Comparison of ENCODE assay signal across 12 mouse cellular contexts in the genomic region with DNA sequence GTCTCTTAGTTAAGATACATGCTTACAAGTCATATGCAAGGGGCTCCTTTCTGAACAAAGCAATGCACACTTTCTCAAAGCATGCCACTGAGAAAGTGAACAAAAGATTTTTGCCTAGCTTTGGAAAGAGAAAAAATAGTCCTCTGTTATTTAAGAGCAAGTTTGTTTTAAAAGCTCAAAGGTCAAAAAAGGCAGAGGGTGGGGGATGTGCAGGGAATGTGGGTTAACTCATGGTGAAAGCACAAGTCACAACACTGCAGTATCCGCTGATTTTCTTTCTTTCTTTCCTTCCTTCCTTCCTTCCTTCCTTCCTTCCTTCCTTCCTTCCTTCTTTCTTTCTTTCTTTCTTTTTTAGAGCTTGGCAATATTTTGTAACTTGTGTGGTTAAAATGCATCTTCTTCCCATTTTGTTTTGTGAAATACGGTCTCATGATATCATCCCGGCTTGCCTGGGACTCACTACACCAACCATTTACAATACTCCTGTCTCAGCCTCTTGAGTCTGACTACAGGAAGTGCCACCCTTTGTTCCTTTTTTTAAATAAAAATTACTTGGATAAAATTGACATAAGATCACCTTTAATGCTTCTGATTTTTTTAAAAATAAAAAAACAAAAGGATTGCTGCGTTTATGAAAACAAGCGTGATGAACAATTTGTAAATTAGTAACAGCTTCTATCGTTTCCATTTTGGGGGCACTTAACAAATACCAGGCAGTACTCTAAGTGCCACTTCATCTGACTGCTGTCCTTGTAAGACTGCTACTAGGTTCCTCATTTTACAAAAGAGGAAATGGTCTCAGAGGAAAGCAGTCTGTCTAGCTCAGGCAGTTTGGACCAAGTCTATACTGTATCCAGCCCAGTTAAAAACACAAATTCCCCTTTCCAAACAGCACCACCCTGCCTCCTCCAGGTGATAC. TPM values are rescaled to one million over a fixed set of nuclear protein-coding genes. Genes with fewer than 3 reads are reported as not detected.
DNase-seq lines count a peak whose midpoint lies in the region; ATAC-seq lines count a peak whose summit lies in the region.
"Had no signal": no experiment of that assay in that cellular context is flagged by ENCODE, and none has a peak within 500 bp of the region (broad histone marks: within the 10 kb centered on the region; RNA-seq: fewer than 3 reads in every experiment).

No protein-coding gene starts in this region.

- 0 out of 2 replicates have a peak overlapping the region, but pooled peaks have one; percentile 34 for H3K27ac ChIP-seq in kidney, embryonic 16.5 days (ENCODE audit: low read length)
- H3K27ac ChIP-seq: hindbrain, embryonic 10.5 days had no signal

- no peak overlapping the region for H3K9ac ChIP-seq in kidney, embryonic 16.5 days (replicated peaks; ENCODE audit: low read length)

- H3K36me3 ChIP-seq in kidney, embryonic 16.5 days (ENCODE audit: insufficient read depth, low read length), result 0 out of 2 replicates have a peak, but pooled peaks cover 3% of the 10 kb centered on the region
- H3K36me3 ChIP-seq in megakaryocyte, embryonic 14.5 days (replicated peaks; ENCODE audit: low read length), result peaks cover 49% of the 10 kb centered on the region

- H3K4me2 ChIP-seq in kidney, embryonic 16.5 days (replicated peaks; ENCODE audit: low read depth, low read length), result no peak overlapping the region

- H3K4me3 ChIP-seq in kidney, embryonic 16.5 days (ENCODE audit: low read length), result no peak overlapping the region
- peak overlapping the region; percentile 75 for H3K4me3 ChIP-seq in megakaryocyte, embryonic 14.5 days (replicated peaks)
- H3K4me3 ChIP-seq: hindbrain, embryonic 10.5 days had no signal

- peaks cover 24% of the 10 kb centered on the region for H3K4me1 ChIP-seq in kidney, embryonic 16.5 days (ENCODE audit: insufficient read depth, low read length)
- H3K4me1 ChIP-seq in megakaryocyte, embryonic 14.5 days, result peaks cover 46% of the 10 kb centered on the region; the same call in 1 of the 2 replicates

- H3K9me3 ChIP-seq in kidney, embryonic 16.5 days (ENCODE audit: low read length), result no peaks in the 10 kb centered on the region
- H3K9me3 ChIP-seq in megakaryocyte, embryonic 14.5 days, result no peaks in the 10 kb centered on the region
- H3K9me3 ChIP-seq: hindbrain, embryonic 10.5 days had no signal

- H3K27me3 ChIP-seq in kidney, embryonic 16.5 days (ENCODE audit: insufficient read depth, low read length), result no peaks in the 10 kb centered on the region
- H3K27me3 ChIP-seq in megakaryocyte, embryonic 14.5 days (replicated peaks), result no peaks in the 10 kb centered on the region

- peak; percentile 84 for DNase-seq in kidney, adult 9 months
- no peak for DNase-seq in kidney, postnatal 4 days
- DNase-seq in MEL-GATA-1-ER (ENCODE audit: extremely low read depth, low read depth), result peak; percentile 91
- no peak for DNase-seq in thymus, adult 18-20 months
- no peak for DNase-seq in adrenal gland, postnatal 14 days
- DNase-seq: cerebellum, adult 11-12 months; gastrocnemius, postnatal 14 days; retina, postnatal 1 day had no signal

- 76% methylated on average over 6 of the region's 6 CpGs for WGBS in kidney, embryonic 16.5 days

- ATAC-seq in kidney, embryonic 16.5 days (ENCODE audit: low FRiP score, low TSS enrichment), result no peak
- ATAC-seq: forebrain, embryonic 14.5 days had no signal

RNA-seq across cellular contexts. Expression of a gene that starts 5.0 kb away (rescaled TPM):
- polyA plus RNA-seq in kidney, embryonic 16.5 days (2015; fragmentation: Nextera tagmentation; extraction: Ambion mirVana), result 309 and 365 TPM in 2 replicates
- 1,333 and 3,452 TPM in 2 replicates for polyA plus RNA-seq in megakaryocyte, embryonic 14.5 days (2012; ENCODE audit: insufficient read depth, low replicate concordance)
- total RNA-seq in adrenal gland, postnatal 14 days (2021), result 184 and 199 TPM in 2 replicates

Comparison
In these comparisons a context has a peak if more than half of its experiments do, and no peak if none do; other contexts are left out.
1. DNase-seq: peak in kidney, adult 9 months (single experiment) and MEL-GATA-1-ER (single experiment); none in kidney, postnatal 4 days (0 of 2), thymus, adult 18-20 months (0 of 2) and adrenal gland, postnatal 14 days (single experiment).